ENCODE assay signal across 11 mouse cellular contexts in the genomic region with DNA sequence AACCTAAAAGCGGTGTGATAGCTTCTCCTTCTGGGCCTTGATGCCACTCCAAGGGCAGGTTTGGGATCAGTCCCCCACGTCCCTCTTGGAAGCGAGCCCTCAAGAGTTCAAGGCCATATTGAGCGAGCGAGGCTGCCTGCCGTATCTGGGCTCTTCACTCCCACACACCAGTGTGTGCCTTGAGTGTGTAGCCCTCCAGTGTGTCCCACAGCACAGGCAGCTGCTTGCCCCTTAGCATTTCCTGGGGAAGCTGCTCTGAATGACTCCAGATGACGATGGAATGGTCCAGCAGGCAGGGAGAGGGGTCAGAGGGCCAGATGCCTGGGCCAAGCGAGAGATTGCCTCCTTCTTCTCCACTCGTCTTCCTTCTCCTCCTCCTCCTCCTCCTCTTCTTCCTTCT. TPM values are rescaled to one million over a fixed set of nuclear protein-coding genes. Genes with fewer than 3 reads are reported as not detected.
DNase-seq lines count a peak whose midpoint lies in the region; ATAC-seq and TF ChIP-seq lines count a peak whose summit lies in the region.
"Had no signal": no experiment of that assay in that cellular context is flagged by ENCODE, and none has a peak within 500 bp of the region (broad histone marks: within the 10 kb centered on the region; RNA-seq: fewer than 3 reads in every experiment).

No protein-coding gene starts in this region.

- peaks cover 61% of the 10 kb centered on the region for H3K36me3 ChIP-seq in hindbrain, embryonic 13.5 days
- peaks cover 82% of the 10 kb centered on the region for H3K36me3 ChIP-seq in hindbrain, embryonic 14.5 days (replicated peaks; ENCODE audit: control insufficient read depth, insufficient read depth)
- peaks cover 22% of the 10 kb centered on the region; the same call in 1 of the 2 replicates for H3K36me3 ChIP-seq in ES-Bruce4 (ENCODE audit: control insufficient read depth, insufficient read depth, low read length, poor library complexity, severe bottlenecking)
- H3K36me3 ChIP-seq in limb, embryonic 11.5 days (ENCODE audit: control insufficient read depth, insufficient read depth, low read length): no peaks in the 10 kb centered on the region

- no peaks in the 10 kb centered on the region for H3K9me3 ChIP-seq in hindbrain, embryonic 13.5 days
- no peaks in the 10 kb centered on the region for H3K9me3 ChIP-seq in hindbrain, embryonic 14.5 days (ENCODE audit: control insufficient read depth, low read length)
- no peaks in the 10 kb centered on the region for H3K9me3 ChIP-seq in ES-Bruce4 (replicated peaks; ENCODE audit: control insufficient read depth, insufficient read depth, low read length, poor library complexity, severe bottlenecking)
- H3K9me3 ChIP-seq in limb, embryonic 11.5 days (ENCODE audit: control insufficient read depth, low read length): no peaks in the 10 kb centered on the region

- no peaks in the 10 kb centered on the region for H3K27me3 ChIP-seq in hindbrain, embryonic 13.5 days
- H3K27me3 ChIP-seq in hindbrain, embryonic 14.5 days (ENCODE audit: control insufficient read depth, insufficient read depth, low read length): no peaks in the 10 kb centered on the region
- H3K27me3 ChIP-seq in ES-Bruce4 (ENCODE audit: control insufficient read depth, insufficient read depth, low read length, poor library complexity, severe bottlenecking): no peaks in the 10 kb centered on the region
- H3K27me3 ChIP-seq in limb, embryonic 11.5 days (ENCODE audit: control insufficient read depth, insufficient read depth, low read length): no peaks in the 10 kb centered on the region

- no peak for TF ChIP-seq POLR2A in ES-Bruce4 (IDR thresholded peaks at IDR 0.05; ENCODE audit: insufficient read depth, low read length)
- TF ChIP-seq POLR2A in bone marrow, adult 2 months (IDR thresholded peaks at IDR 0.05; ENCODE audit: borderline replicate concordance, control insufficient read depth, low read depth, low read length): no peak

- no peak overlapping the region for H3K27ac ChIP-seq in hindbrain, embryonic 13.5 days
- H3K27ac ChIP-seq in hindbrain, embryonic 14.5 days: no peak overlapping the region
- H3K27ac ChIP-seq in ES-Bruce4 (ENCODE audit: insufficient read depth, low read length): peak overlapping the region; percentile 55
- peak overlapping the region; percentile 2 for H3K27ac ChIP-seq in bone marrow, adult 2 months (ENCODE audit: control insufficient read depth, insufficient read depth, low read depth, low read length, poor library complexity)
- H3K27ac ChIP-seq in limb, embryonic 11.5 days (replicated peaks; ENCODE audit: low read depth, low read length): peak overlapping the region; percentile 79

- no peak for TF ChIP-seq CTCF in ES-Bruce4 (IDR thresholded peaks at IDR 0.05; ENCODE audit: low read depth, low read length)
- TF ChIP-seq CTCF in bone marrow, adult 2 months (IDR thresholded peaks at IDR 0.05; ENCODE audit: control insufficient read depth, insufficient read depth, low read length): no peak

- H3K4me1 ChIP-seq in hindbrain, embryonic 13.5 days (replicated peaks): peaks cover 74% of the 10 kb centered on the region
- H3K4me1 ChIP-seq in hindbrain, embryonic 14.5 days (replicated peaks; ENCODE audit: control insufficient read depth, insufficient read depth, low read length): peaks cover 46% of the 10 kb centered on the region
- H3K4me1 ChIP-seq in ES-Bruce4 (ENCODE audit: control insufficient read depth, insufficient read depth, low read length): peaks cover 23% of the 10 kb centered on the region
- peaks cover 24% of the 10 kb centered on the region for H3K4me1 ChIP-seq in bone marrow, adult 2 months (ENCODE audit: control insufficient read depth, insufficient read depth, low read length)
- H3K4me1 ChIP-seq in limb, embryonic 11.5 days (ENCODE audit: control insufficient read depth, insufficient read depth, low read length): peaks cover 45% of the 10 kb centered on the region

- TF ChIP-seq EP300 in ES-Bruce4 (IDR thresholded peaks at IDR 0.05; ENCODE audit: insufficient read depth, low read depth, low read length): no peak

- peak overlapping the region; percentile 10; the same call in 1 of the 2 replicates for H3K9ac ChIP-seq in hindbrain, embryonic 13.5 days
- H3K9ac ChIP-seq in hindbrain, embryonic 14.5 days: no peak overlapping the region
- no peak overlapping the region for H3K9ac ChIP-seq in ES-Bruce4 (ENCODE audit: low read depth, poor library complexity, severe bottlenecking)
- H3K9ac ChIP-seq in limb, embryonic 11.5 days (ENCODE audit: low read length): 0 out of 2 replicates have a peak overlapping the region, but pooled peaks have one; percentile 12

- ATAC-seq in hindbrain, embryonic 13.5 days (ENCODE audit: low FRiP score): no peak
- no peak for ATAC-seq in hindbrain, embryonic 14.5 days (ENCODE audit: low FRiP score)
- ATAC-seq in limb, embryonic 11.5 days (ENCODE audit: insufficient number of reproducible peaks, low FRiP score, low TSS enrichment, low read depth): no peak
- no peak for ATAC-seq in erythroid progenitor cell, adult 5-6 weeks (replicated peaks; ENCODE audit: low FRiP score, poor library complexity, severe bottlenecking)
- ATAC-seq: hindbrain, postnatal 0 days had no signal

- H3K4me2 ChIP-seq in hindbrain, embryonic 13.5 days: no peak overlapping the region
- H3K4me2 ChIP-seq in hindbrain, embryonic 14.5 days (replicated peaks): no peak overlapping the region
- no peak overlapping the region for H3K4me2 ChIP-seq in limb, embryonic 11.5 days (ENCODE audit: low read depth, severe bottlenecking)

- WGBS in hindbrain, embryonic 13.5 days: 76% methylated on average over 9 of the region's 9 CpGs
- WGBS in hindbrain, embryonic 14.5 days: 67% methylated on average over 9 of the region's 9 CpGs
- 77% methylated on average over 9 of the region's 9 CpGs for WGBS in bone marrow, adult 2 months
- 35% methylated on average over 9 of the region's 9 CpGs for WGBS in limb, embryonic 11.5 days

- no peak overlapping the region for H3K4me3 ChIP-seq in hindbrain, embryonic 13.5 days
- no peak overlapping the region for H3K4me3 ChIP-seq in hindbrain, embryonic 14.5 days (replicated peaks; ENCODE audit: low read length)
- H3K4me3 ChIP-seq in ES-Bruce4 (ENCODE audit: low read depth, low read length): no peak overlapping the region
- H3K4me3 ChIP-seq in bone marrow, adult 2 months (replicated peaks; ENCODE audit: control insufficient read depth, low read depth, low read length): no peak overlapping the region
- H3K4me3 ChIP-seq in limb, embryonic 11.5 days (ENCODE audit: low read depth, low read length): no peak overlapping the region

- DNase-seq in hindbrain, embryonic 14.5 days (ENCODE audit: low spot score): no peak
- DNase-seq in limb, embryonic 11.5 days (ENCODE audit: low spot score): no peak
- no peak for DNase-seq in frontal cortex, postnatal 25 days (ENCODE audit: low spot score in 2 of 2)
- no peak for DNase-seq in right cerebral cortex, postnatal 10 days (ENCODE audit: low spot score in 2 of 2)
- DNase-seq: right cerebral cortex, postnatal 14 days had no signal

RNA-seq across cellular contexts. Expression of gene Lasp1, which starts 18.1 kb away (rescaled TPM):
- polyA plus RNA-seq in hindbrain, embryonic 13.5 days (2015; fragmentation: Nextera tagmentation; extraction: Ambion mirVana): 131 and 137 TPM in 2 replicates
- 110 and 126 TPM in 2 replicates for polyA plus RNA-seq in hindbrain, embryonic 14.5 days (2014; fragmentation: Nextera tagmentation; extraction: Ambion mirVana)
- 228 and 231 TPM in 2 replicates for polyA plus RNA-seq in ES-Bruce4 (2011; ENCODE audit: insufficient read depth, insufficient read length, low read depth, missing spikeins)
- 48.1 and 99.2 TPM in 2 replicates for polyA plus RNA-seq in bone marrow, adult 2 months (2011; ENCODE audit: insufficient read depth, insufficient read length, low replicate concordance, missing spikeins)
- polyA plus RNA-seq in limb, embryonic 11.5 days (2014; fragmentation: Nextera tagmentation; extraction: Ambion mirVana): 79.9 and 80.5 TPM in 2 replicates
- total RNA-seq in erythroid progenitor cell, adult 5-6 weeks (2015; ENCODE audit: low replicate concordance): 28.9 and 33.5 TPM in 2 replicates
- 14.8 and 57.0 TPM in 2 replicates for total RNA-seq in erythroid progenitor cell, adult 5-6 weeks (2017; ENCODE audit: low replicate concordance)

RNA-seq across cellular contexts. Expression of gene B230217C12Rik, which starts 23.7 kb away (rescaled TPM):
- 28.9 and 29.2 TPM in 2 replicates for polyA plus RNA-seq in hindbrain, embryonic 13.5 days (2015; fragmentation: Nextera tagmentation; extraction: Ambion mirVana)
- 38.2 and 38.8 TPM in 2 replicates for polyA plus RNA-seq in hindbrain, embryonic 14.5 days (2014; fragmentation: Nextera tagmentation; extraction: Ambion mirVana)
- polyA plus RNA-seq in ES-Bruce4 (2011; ENCODE audit: insufficient read depth, insufficient read length, low read depth, missing spikeins): 2.8 and 3.4 TPM in 2 replicates
- polyA plus RNA-seq in bone marrow, adult 2 months (2011; ENCODE audit: insufficient read depth, insufficient read length, low replicate concordance, missing spikeins): not detected in 2 replicates
- polyA plus RNA-seq in limb, embryonic 11.5 days (2014; fragmentation: Nextera tagmentation; extraction: Ambion mirVana): 15.9 and 17.4 TPM in 2 replicates
- total RNA-seq in erythroid progenitor cell, adult 5-6 weeks (2015; ENCODE audit: low replicate concordance): not detected in 2 replicates
- not detected in 2 replicates for total RNA-seq in erythroid progenitor cell, adult 5-6 weeks (2017; ENCODE audit: low replicate concordance)

RNA-seq across cellular contexts. Expression of gene Rpl23, which starts 34.7 kb away (rescaled TPM):
- polyA plus RNA-seq in hindbrain, embryonic 13.5 days (2015; fragmentation: Nextera tagmentation; extraction: Ambion mirVana): 369 and 380 TPM in 2 replicates
- 324 and 419 TPM in 2 replicates for polyA plus RNA-seq in hindbrain, embryonic 14.5 days (2014; fragmentation: Nextera tagmentation; extraction: Ambion mirVana)
- 777 and 842 TPM in 2 replicates for polyA plus RNA-seq in ES-Bruce4 (2011; ENCODE audit: insufficient read depth, insufficient read length, low read depth, missing spikeins)
- 550 and 853 TPM in 2 replicates for polyA plus RNA-seq in bone marrow, adult 2 months (2011; ENCODE audit: insufficient read depth, insufficient read length, low replicate concordance, missing spikeins)
- 576 and 600 TPM in 2 replicates for polyA plus RNA-seq in limb, embryonic 11.5 days (2014; fragmentation: Nextera tagmentation; extraction: Ambion mirVana)
- 324 and 337 TPM in 2 replicates for total RNA-seq in erythroid progenitor cell, adult 5-6 weeks (2015; ENCODE audit: low replicate concordance)
- 331 and 402 TPM in 2 replicates for total RNA-seq in erythroid progenitor cell, adult 5-6 weeks (2017; ENCODE audit: low replicate concordance)

RNA-seq across cellular contexts. Expression of gene 1700001P01Rik, which starts 41.2 kb away (rescaled TPM):
- 0.68 and 0.79 TPM in 2 replicates for polyA plus RNA-seq in hindbrain, embryonic 13.5 days (2015; fragmentation: Nextera tagmentation; extraction: Ambion mirVana)
- polyA plus RNA-seq in hindbrain, embryonic 14.5 days (2014; fragmentation: Nextera tagmentation; extraction: Ambion mirVana): 0.68 TPM in 1 of 2 replicates, not detected in the other
- 0.99 TPM in 1 of 2 replicates, not detected in the other for polyA plus RNA-seq in ES-Bruce4 (2011; ENCODE audit: insufficient read depth, insufficient read length, low read depth, missing spikeins)
- polyA plus RNA-seq in bone marrow, adult 2 months (2011; ENCODE audit: insufficient read depth, insufficient read length, low replicate concordance, missing spikeins): not detected in 2 replicates
- polyA plus RNA-seq in limb, embryonic 11.5 days (2014; fragmentation: Nextera tagmentation; extraction: Ambion mirVana): not detected in 2 replicates
- total RNA-seq in erythroid progenitor cell, adult 5-6 weeks (2015; ENCODE audit: low replicate concordance): not detected in 2 replicates
- total RNA-seq in erythroid progenitor cell, adult 5-6 weeks (2017; ENCODE audit: low replicate concordance): not detected in 2 replicates
- total RNA-seq: common myeloid progenitor, adult 5-6 weeks; hindbrain, postnatal 0 days had no signal
- polyA plus RNA-seq: hindbrain, postnatal 0 days had no signal

RNA-seq across cellular contexts. Expression of gene Cwc25, which starts 50.6 kb away (rescaled TPM):
- polyA plus RNA-seq in hindbrain, embryonic 13.5 days (2015; fragmentation: Nextera tagmentation; extraction: Ambion mirVana): 17.6 and 18.3 TPM in 2 replicates
- 8.1 and 11.2 TPM in 2 replicates for polyA plus RNA-seq in hindbrain, embryonic 14.5 days (2014; fragmentation: Nextera tagmentation; extraction: Ambion mirVana)
- 14.5 and 16.9 TPM in 2 replicates for polyA plus RNA-seq in ES-Bruce4 (2011; ENCODE audit: insufficient read depth, insufficient read length, low read depth, missing spikeins)
- 10.4 and 11.7 TPM in 2 replicates for polyA plus RNA-seq in bone marrow, adult 2 months (2011; ENCODE audit: insufficient read depth, insufficient read length, low replicate concordance, missing spikeins)
- 15.4 and 18.3 TPM in 2 replicates for polyA plus RNA-seq in limb, embryonic 11.5 days (2014; fragmentation: Nextera tagmentation; extraction: Ambion mirVana)
- 8.3 and 13.8 TPM in 2 replicates for total RNA-seq in erythroid progenitor cell, adult 5-6 weeks (2015; ENCODE audit: low replicate concordance)
- 8.8 and 19.1 TPM in 2 replicates for total RNA-seq in erythroid progenitor cell, adult 5-6 weeks (2017; ENCODE audit: low replicate concordance)

Comparison
In these comparisons a context has a peak if more than half of its experiments do, and no peak if none do; other contexts are left out.
1. H3K9ac ChIP-seq: peak in hindbrain, embryonic 13.5 days (single experiment) and limb, embryonic 11.5 days (single experiment); none in hindbrain, embryonic 14.5 days (single experiment) and ES-Bruce4 (single experiment).
2. H3K27ac ChIP-seq: peak in ES-Bruce4 (single experiment), bone marrow, adult 2 months (single experiment) and limb, embryonic 11.5 days (single experiment); none in hindbrain, embryonic 13.5 days (single experiment) and hindbrain, embryonic 14.5 days (single experiment).